Mouse (Mus musculus) liver, adult 2 months (tissue): ENCODE results near the gene Cenpn. TPM values are rescaled to one million over a fixed set of nuclear protein-coding genes. Genes with fewer than 3 reads are reported as not detected.

Experiments
- DNase-seq: peaks from one replicate; pipeline ENCODE4 v3.0.0-alpha.2; 2011; ENCODE audit warnings: low read depth, low spot score; ENCODE audit errors: extremely low read depth
- H3K27ac ChIP-seq: fragments of 200-500 bp; replicated peaks from 2 replicates; pipeline ENCODE4 v1.5.1; 2012; ENCODE audit warnings: low read depth, mild to moderate bottlenecking, control low read depth, inconsistent platforms, low read length; ENCODE audit not compliant: insufficient read depth
- H3K27me3 ChIP-seq: fragments of 200-500 bp; 2 replicates; pipeline ENCODE4 v1.6.1; 2012; ENCODE audit warnings: mild to moderate bottlenecking, moderate library complexity, low read length, inconsistent platforms; ENCODE audit not compliant: control insufficient read depth, insufficient read depth
- H3K36me3 ChIP-seq: fragments of 200-500 bp; 2 replicates; pipeline ENCODE4 v1.6.1; 2012; ENCODE audit warnings: low read length, inconsistent platforms; ENCODE audit not compliant: control insufficient read depth, insufficient read depth
- H3K4me1 ChIP-seq: fragments of 200-500 bp; 2 replicates; pipeline ENCODE4 v1.6.1; 2011; ENCODE audit warnings: low read length; ENCODE audit not compliant: control insufficient read depth, insufficient read depth
- H3K4me3 ChIP-seq: fragments of 200-500 bp; 2 replicates; pipeline ENCODE4 v1.5.1; 2011; ENCODE audit warnings: low read depth, mild to moderate bottlenecking, control low read depth, low read length, moderate library complexity; ENCODE audit not compliant: insufficient read depth
- H3K79me2 ChIP-seq: fragments of 200-500 bp; 2 replicates; pipeline ENCODE4 v1.6.1; 2012; ENCODE audit warnings: inconsistent platforms, mild to moderate bottlenecking, low read length, moderate library complexity; ENCODE audit not compliant: control insufficient read depth, insufficient read depth
- H3K9ac ChIP-seq: fragments of 200-500 bp; 2 replicates; pipeline ENCODE4 v1.6.1; 2012; ENCODE audit warnings: low read depth, mild to moderate bottlenecking, control low read depth, inconsistent platforms, low read length
- CTCF ChIP-seq: fragments of 200-500 bp; IDR thresholded peaks from 2 replicates; pipeline ENCODE4 v1.5.1; 2011; ENCODE audit warnings: low read depth, low read length, control low read depth
- POLR2A ChIP-seq: fragments of 200-500 bp; IDR thresholded peaks from 2 replicates; pipeline ENCODE4 v1.6.1; 2011; ENCODE audit warnings: low read length, control low read depth; ENCODE audit not compliant: insufficient read depth; ENCODE audit errors: extremely low read depth
- WGBS: fragments of 180-500 bp; shearing (Covaris S2); methylation state at CpG from one replicate; pipeline ENCODE4 v1.1.7; 2018; 5-methylcytosine and 5-hydroxymethylcytosine counted together
- polyA plus RNA-seq: library from polyadenylated mRNA; depleted of rRNA; stranded (reverse); fragments of >200 nt; gene quantifications from 2 replicates; pipeline ENCODE4 v1.2.3, GENCODE M21; 2012
- total RNA-seq: library from RNA; depleted of rRNA; stranded (reverse); fragments of >200 nt; gene quantifications from 2 replicates; pipeline ENCODE4 v1.2.3, GENCODE M21; 2014

Cenpn gene
- total and polyA plus RNA-seq, 2 experiments: 0.72 to 0.74 TPM

GRCm38 (mm10) chr8:116895521-116895920 lies 26.0 kb upstream of the Cenpn start:
- no peaks in the 10 kb centered on the region for H3K27me3 ChIP-seq
- H3K4me3 ChIP-seq: no peak overlapping the region
- no peak overlapping the region for H3K27ac ChIP-seq
- DNase-seq: no peak
- peaks cover 8% of the 10 kb centered on the region; the same call in 1 of the 2 replicates for H3K36me3 ChIP-seq
- TF ChIP-seq CTCF: no peak
- no peak for TF ChIP-seq POLR2A
- no peak overlapping the region for H3K9ac ChIP-seq
- 0 out of 2 replicates have a peak, but pooled peaks cover 3% of the 10 kb centered on the region for H3K79me2 ChIP-seq
- 91% methylated on average over 6 of the region's 6 CpGs for WGBS
- no peaks in the 10 kb centered on the region for H3K4me1 ChIP-seq

- DNase-seq: no peak
- no peaks in the 10 kb centered on the region for H3K27me3 ChIP-seq
- H3K4me3 ChIP-seq: no peak overlapping the region
- H3K79me2 ChIP-seq: no peaks in the 10 kb centered on the region; the same call in 1 of the 2 replicates
- 95% methylated on average over 4 of the region's 4 CpGs for WGBS
- no peak overlapping the region for H3K27ac ChIP-seq
- peaks cover 5% of the 10 kb centered on the region; the same call in 1 of the 2 replicates for H3K36me3 ChIP-seq
- H3K4me1 ChIP-seq: no peaks in the 10 kb centered on the region
- TF ChIP-seq POLR2A (no peak), CTCF (no peak)
- H3K9ac ChIP-seq: no peak overlapping the region
Observed at GRCm38 (mm10) chr8:116904736-116905135, 16.8 kb upstream of the Cenpn start.

- no peak for TF ChIP-seq CTCF
- no peak for TF ChIP-seq POLR2A
- H3K4me1 ChIP-seq: no peaks in the 10 kb centered on the region
- H3K4me3 ChIP-seq: no peak overlapping the region
- no peak for DNase-seq
- no peaks in the 10 kb centered on the region; the same call in 1 of the 2 replicates for H3K79me2 ChIP-seq
- no peak overlapping the region for H3K27ac ChIP-seq
- 94% methylated on average over 4 of the region's 4 CpGs for WGBS
- peaks cover 5% of the 10 kb centered on the region; the same call in 1 of the 2 replicates for H3K36me3 ChIP-seq
- no peak overlapping the region for H3K9ac ChIP-seq
- H3K27me3 ChIP-seq: no peaks in the 10 kb centered on the region
Observed at GRCm38 (mm10) chr8:116905252-116905651, 16.3 kb upstream of the Cenpn start.

- TF ChIP-seq POLR2A (no peak), CTCF (no peak)
- H3K9ac ChIP-seq: no peak overlapping the region
- DNase-seq: no peak
- H3K36me3 ChIP-seq: peaks cover 7% of the 10 kb centered on the region; the same call in 1 of the 2 replicates
- no peaks in the 10 kb centered on the region for H3K27me3 ChIP-seq
- no peaks in the 10 kb centered on the region for H3K4me1 ChIP-seq
- no peak overlapping the region for H3K4me3 ChIP-seq
- WGBS: 97% methylated on average over 4 of the region's 4 CpGs
- no peaks in the 10 kb centered on the region; the same call in 1 of the 2 replicates for H3K79me2 ChIP-seq
- H3K27ac ChIP-seq: no peak overlapping the region
Observed at GRCm38 (mm10) chr8:116905836-116906235, 15.7 kb upstream of the Cenpn start.

GRCm38 (mm10) chr8:116921005-116921336 lies 559 bp upstream of the Cenpn start:
- Histone ChIP-seq H3K27ac (peak overlapping the region; percentile 73), H3K9ac (peak overlapping the region; percentile 85), H3K4me3 (peak overlapping the region; percentile 88), H3K27me3 (no peaks in the 10 kb centered on the region), H3K36me3 (no peaks in the 10 kb centered on the region), H3K79me2 (peaks cover 6% of the 10 kb centered on the region; the same call in 1 of the 2 replicates), H3K4me1 (peaks cover 4% of the 10 kb centered on the region; the same call in 1 of the 2 replicates)
- under 1% methylated on average over 22 of the region's 22 CpGs for WGBS
- DNase-seq: no peak
- no peak for TF ChIP-seq POLR2A

GRCm38 (mm10) chr8:116922060-116922757 lies 679 bp downstream of the Cenpn start:
- H3K27ac ChIP-seq: peak overlapping the region; percentile 73
- H3K27me3 ChIP-seq: no peaks in the 10 kb centered on the region
- no peak for DNase-seq
- H3K79me2 ChIP-seq: peaks cover 3% of the 10 kb centered on the region; the same call in 1 of the 2 replicates
- no peaks in the 10 kb centered on the region for H3K36me3 ChIP-seq
- 28% methylated on average over 17 of the region's 17 CpGs for WGBS
- peak overlapping the region; percentile 88 for H3K4me3 ChIP-seq
- no peak for TF ChIP-seq POLR2A
- TF ChIP-seq CTCF: no peak
- peaks cover 4% of the 10 kb centered on the region; the same call in 1 of the 2 replicates for H3K4me1 ChIP-seq
- peak overlapping the region; percentile 88 for H3K9ac ChIP-seq
